Mouse (Mus musculus) forebrain, embryonic 12.5 days (tissue): ENCODE results near the gene Fkbp1b. TPM values are rescaled to one million over a fixed set of nuclear protein-coding genes. Genes with fewer than 3 reads are reported as not detected.
A peak's percentile ranks its signal among the peaks of the same experiment; 100 is the strongest.
"Not testable (repeated sequence)": the region's sequence is repeated elsewhere in the genome, so short reads cannot be mapped to it uniquely, and the experiment has no call there.

Experiments
- ATAC-seq: fragments of 200-750 bp; cut with Nextera tagmentation; 2 replicates; pipeline ENCODE4 v1.8.0; 2017; ENCODE audit warnings: moderate TSS enrichment; ENCODE audit not compliant: low FRiP score
- H3K27ac ChIP-seq: fragments of 300-500 bp; sonication (generic); 2 replicates; pipeline ENCODE4 v1.5.1; 2016; ENCODE audit warnings: mild to moderate bottlenecking
- H3K27me3 ChIP-seq: fragments of 300-500 bp; sonication (generic); 2 replicates; pipeline ENCODE4 v1.6.1; 2016; ENCODE audit warnings: mild to moderate bottlenecking
- H3K36me3 ChIP-seq: fragments of 300-500 bp; sonication (generic); replicated peaks from 2 replicates; pipeline ENCODE4 v1.6.1; 2016; ENCODE audit warnings: mild to moderate bottlenecking
- H3K4me1 ChIP-seq: fragments of 300-500 bp; sonication (generic); 2 replicates; pipeline ENCODE4 v1.6.1; 2016
- H3K4me2 ChIP-seq: fragments of 300-500 bp; sonication (generic); 2 replicates; pipeline ENCODE4 v1.6.1; 2016; ENCODE audit warnings: mild to moderate bottlenecking, moderate library complexity
- H3K4me3 ChIP-seq: fragments of 300-500 bp; sonication (generic); replicated peaks from 2 replicates; pipeline ENCODE4 v1.5.1; 2016; ENCODE audit warnings: mild to moderate bottlenecking
- H3K9ac ChIP-seq: fragments of 300-500 bp; sonication (generic); 2 replicates; pipeline ENCODE4 v1.6.1; 2016; ENCODE audit warnings: mild to moderate bottlenecking
- H3K9me3 ChIP-seq: fragments of 300-500 bp; sonication (generic); 2 replicates; pipeline ENCODE4 v1.6.1; 2016
- WGBS: fragments of 180-500 bp; shearing (Covaris S2); methylation state at CpG from one replicate; pipeline ENCODE4 v1.1.7; 2016; 5-methylcytosine and 5-hydroxymethylcytosine counted together
- polyA plus RNA-seq: library from polyadenylated mRNA; unstranded; fragments of >200 nt; fragmentation: Nextera tagmentation; extraction: Ambion mirVana; gene quantifications from 2 replicates; pipeline ENCODE4 v1.2.1, GENCODE M21; 2016

Gene Fkbp1b
- polyA plus RNA-seq = 6.6 and 6.9 TPM in 2 replicates

GRCm38 (mm10) chr12:4841392-4841887, at the start of gene Fkbp1b:
Gene Fkbp1b, minus strand, starts transcription at chr12:4841591.
- H3K9me3 ChIP-seq = no peaks in the 10 kb centered on the region
- peaks cover 26% of the 10 kb centered on the region for H3K4me1 ChIP-seq
- H3K9ac ChIP-seq = peak within 1 kb of the TSS; percentile 68
- H3K27ac ChIP-seq = no peak within 1 kb of the TSS
- H3K36me3 ChIP-seq = no peaks in the 10 kb centered on the region
- under 1% methylated on average over 37 of the region's 37 CpGs for WGBS
- peak; percentile 61 for ATAC-seq
- H3K27me3 ChIP-seq = peaks cover 32% of the 10 kb centered on the region
- peak within 1 kb of the TSS; percentile 76 for H3K4me3 ChIP-seq
- H3K4me2 ChIP-seq = peak within 1 kb of the TSS; percentile 94

- H3K9me3 ChIP-seq = no peaks in the 10 kb centered on the region
- no peaks in the 10 kb centered on the region for H3K27me3 ChIP-seq
- H3K4me1 ChIP-seq = no peaks in the 10 kb centered on the region
- H3K27ac ChIP-seq = no peak overlapping the region
- peaks cover 14% of the 10 kb centered on the region for H3K36me3 ChIP-seq
- H3K4me3 ChIP-seq = no peak overlapping the region
- H3K4me2 ChIP-seq = no peak overlapping the region
- no peak for ATAC-seq
- WGBS = 88% methylated on average over 1 of the region's 1 CpGs
- H3K9ac ChIP-seq = no peak overlapping the region
Observed at GRCm38 (mm10) chr12:4889891-4890290, 48.5 kb upstream of the Fkbp1b start.

DNA sequence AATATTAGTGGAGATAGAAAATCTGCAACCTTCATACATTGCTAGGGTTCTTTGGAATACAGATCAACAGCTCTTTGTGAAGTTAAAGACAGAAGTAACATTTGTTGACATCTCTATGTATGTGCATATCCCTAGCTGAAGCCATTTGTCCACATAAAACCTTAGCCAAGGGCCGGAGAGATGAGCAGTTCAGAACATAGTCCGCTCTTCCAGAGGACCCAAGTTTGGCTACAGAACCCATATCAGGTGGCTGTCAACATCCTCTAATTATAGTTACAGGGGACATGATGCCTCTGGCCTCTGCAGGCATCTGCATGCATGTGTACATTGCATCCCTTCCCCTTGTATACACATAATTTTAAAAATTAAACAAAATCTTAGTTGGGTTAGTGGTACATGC, 47.9 kb upstream of the Fkbp1b start:
- Histone ChIP-seq H3K9ac (no peak overlapping the region), H3K4me1 (no peaks in the 10 kb centered on the region), H3K36me3 (peaks cover 12% of the 10 kb centered on the region), H3K27me3 (no peaks in the 10 kb centered on the region), H3K4me2 (no peak overlapping the region), H3K4me3 (no peak overlapping the region), H3K9me3 (no peaks in the 10 kb centered on the region), H3K27ac (no peak overlapping the region)
- ATAC-seq = no peak
- WGBS = 90% methylated on average over 2 of the region's 2 CpGs

- no peak for ATAC-seq
- no peak overlapping the region for H3K27ac ChIP-seq
- peaks cover 8% of the 10 kb centered on the region for H3K36me3 ChIP-seq
- H3K27me3 ChIP-seq = no peaks in the 10 kb centered on the region
- no peaks in the 10 kb centered on the region for H3K4me1 ChIP-seq
- H3K4me2 ChIP-seq = no peak overlapping the region
- H3K9ac ChIP-seq = no peak overlapping the region
- no peaks in the 10 kb centered on the region for H3K9me3 ChIP-seq
- H3K4me3 ChIP-seq = no peak overlapping the region
Observed at GRCm38 (mm10) chr12:4888739-4889138, 47.3 kb upstream of the Fkbp1b start.

- H3K4me3 ChIP-seq, ATAC-seq, H3K36me3 ChIP-seq, H3K4me2 ChIP-seq, H3K27ac ChIP-seq, H3K27me3 ChIP-seq, H3K4me1 ChIP-seq, H3K9me3 ChIP-seq, H3K9ac ChIP-seq: not testable (repeated sequence)
- WGBS = 95% methylated on average over 4 of the region's 4 CpGs
Observed at GRCm38 (mm10) chr12:4886581-4886980, 45.2 kb upstream of the Fkbp1b start.

DNA sequence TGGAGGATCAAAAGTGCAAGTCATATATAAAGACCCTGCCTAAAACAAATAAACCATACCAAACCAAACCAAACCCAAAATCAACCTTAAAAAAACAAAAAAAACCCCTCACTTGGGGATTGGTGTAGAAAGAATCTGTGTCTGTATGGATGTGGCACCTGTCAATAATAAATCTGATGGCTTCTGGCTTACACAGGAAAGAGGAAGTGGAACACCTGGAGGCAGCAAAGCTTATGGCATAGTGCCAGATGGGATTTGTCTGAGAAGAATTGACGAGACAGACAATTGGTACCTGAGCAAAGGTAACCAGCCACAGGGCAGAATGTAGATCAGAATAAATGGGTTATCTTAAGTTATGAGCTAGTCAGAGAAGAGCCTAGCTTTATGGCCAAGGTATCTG, 43.7 kb upstream of the Fkbp1b start:
- Histone ChIP-seq H3K4me3 (no peak overlapping the region), H3K27ac (no peak overlapping the region), H3K4me2 (no peak overlapping the region), H3K9ac (no peak overlapping the region), H3K36me3 (peaks cover 11% of the 10 kb centered on the region), H3K27me3 (no peaks in the 10 kb centered on the region), H3K9me3 (no peaks in the 10 kb centered on the region), H3K4me1 (no peaks in the 10 kb centered on the region)
- WGBS = 92% methylated on average over 1 of the region's 1 CpGs
- no peak for ATAC-seq

GRCm38 (mm10) chr12:4882086-4882485, 40.7 kb upstream of the Fkbp1b start:
- Histone ChIP-seq H3K4me1 (no peaks in the 10 kb centered on the region), H3K9ac (no peak overlapping the region), H3K27ac (no peak overlapping the region), H3K9me3 (no peaks in the 10 kb centered on the region), H3K4me3 (no peak overlapping the region), H3K27me3 (no peaks in the 10 kb centered on the region), H3K36me3 (peaks cover 19% of the 10 kb centered on the region), H3K4me2 (no peak overlapping the region)
- WGBS = 95% methylated on average over 2 of the region's 2 CpGs
- no peak for ATAC-seq

DNA sequence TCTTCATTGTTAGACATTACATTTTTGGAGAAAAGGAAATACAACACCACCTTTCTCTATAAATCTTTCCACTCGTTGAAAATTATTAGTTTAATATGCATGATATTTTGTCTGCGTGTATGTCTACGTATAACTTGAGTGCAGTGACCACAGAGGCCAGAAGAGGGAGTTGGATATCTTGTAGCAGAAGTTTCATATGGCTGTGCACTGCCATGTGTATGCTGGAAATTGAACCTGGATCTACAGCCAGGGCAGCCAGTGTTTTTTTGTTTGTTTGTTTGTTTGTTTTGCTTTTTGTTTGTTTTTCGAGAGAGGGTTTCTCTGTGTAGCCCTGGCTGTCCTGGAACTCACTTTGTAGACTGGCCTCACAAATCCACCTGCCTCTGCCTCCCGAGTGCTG, 37.7 kb upstream of the Fkbp1b start:
- Histone ChIP-seq H3K9me3 (no peaks in the 10 kb centered on the region), H3K36me3 (peaks cover 19% of the 10 kb centered on the region), H3K27me3 (no peaks in the 10 kb centered on the region), H3K9ac (no peak overlapping the region), H3K4me2 (no peak overlapping the region), H3K27ac (no peak overlapping the region), H3K4me1 (peaks cover 6% of the 10 kb centered on the region), H3K4me3 (no peak overlapping the region)
- 94% methylated on average over 5 of the region's 5 CpGs for WGBS
- ATAC-seq = no peak

GRCm38 (mm10) chr12:4878296-4878783, 36.9 kb upstream of the Fkbp1b start:
- Histone ChIP-seq H3K4me1 (peaks cover 10% of the 10 kb centered on the region), H3K9ac (no peak overlapping the region), H3K4me3 (no peak overlapping the region), H3K4me2 (no peak overlapping the region), H3K27ac (no peak overlapping the region), H3K27me3 (peaks cover 6% of the 10 kb centered on the region), H3K9me3 (no peaks in the 10 kb centered on the region), H3K36me3 (peaks cover 19% of the 10 kb centered on the region)
- 85% methylated on average over 9 of the region's 9 CpGs for WGBS
- no peak for ATAC-seq

- H3K9ac ChIP-seq = no peak overlapping the region
- no peak overlapping the region for H3K27ac ChIP-seq
- H3K27me3 ChIP-seq = peaks cover 14% of the 10 kb centered on the region
- 75% methylated on average over 8 of the region's 8 CpGs for WGBS
- peaks cover 10% of the 10 kb centered on the region for H3K4me1 ChIP-seq
- no peak overlapping the region for H3K4me3 ChIP-seq
- H3K36me3 ChIP-seq = peaks cover 8% of the 10 kb centered on the region
- ATAC-seq = no peak
- H3K4me2 ChIP-seq = no peak overlapping the region
- no peaks in the 10 kb centered on the region for H3K9me3 ChIP-seq
Observed at GRCm38 (mm10) chr12:4875623-4876022, 34.2 kb upstream of the Fkbp1b start.

- WGBS = 5% methylated on average over 24 of the region's 24 CpGs
- Histone ChIP-seq H3K4me3 (peak within 1 kb of the TSS; percentile 35), H3K36me3 (peaks cover 5% of the 10 kb centered on the region), H3K9ac (peak within 1 kb of the TSS; percentile 49), H3K9me3 (no peaks in the 10 kb centered on the region), H3K27me3 (peaks cover 14% of the 10 kb centered on the region), H3K27ac (no peak within 1 kb of the TSS), H3K4me2 (peak within 1 kb of the TSS; percentile 76), H3K4me1 (peaks cover 10% of the 10 kb centered on the region)
- peak; percentile 88 for ATAC-seq
Observed at GRCm38 (mm10) chr12:4874161-4874927, 33.0 kb upstream of the Fkbp1b start, which contains the start of gene Mfsd2b. Gene Mfsd2b, minus strand, starts transcription at chr12:4874359.

DNA sequence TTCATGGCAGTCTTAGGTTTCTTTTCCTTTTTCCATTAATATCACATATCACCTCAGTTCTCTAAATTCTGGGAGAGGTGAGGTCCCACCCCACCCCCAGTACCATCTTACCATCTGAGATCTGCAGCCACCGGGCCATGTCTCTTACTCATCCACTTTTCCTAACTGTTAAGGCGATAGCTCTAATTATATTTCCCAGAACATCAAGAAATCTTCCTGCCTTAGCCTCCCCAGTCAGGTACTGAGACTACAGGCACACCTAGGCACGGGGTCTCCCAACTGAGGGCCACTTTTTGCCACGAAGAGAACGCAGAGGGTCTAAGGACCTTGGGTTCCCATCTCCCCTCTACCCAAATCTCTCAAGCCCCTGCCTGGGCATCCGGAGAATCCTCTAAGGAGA, 32.1 kb upstream of the Fkbp1b start:
- Histone ChIP-seq H3K36me3 (no peaks in the 10 kb centered on the region; the same call in 1 of the 2 replicates), H3K27ac (no peak overlapping the region), H3K4me2 (peak overlapping the region; percentile 76), H3K4me1 (peaks cover 10% of the 10 kb centered on the region), H3K9ac (0 out of 2 replicates have a peak overlapping the region, but pooled peaks have one; percentile 49), H3K4me3 (peak overlapping the region; percentile 35), H3K27me3 (peaks cover 14% of the 10 kb centered on the region), H3K9me3 (no peaks in the 10 kb centered on the region)
- ATAC-seq = no peak
- WGBS = 85% methylated on average over 6 of the region's 6 CpGs
